8 mouse cellular contexts compared by ENCODE assay signal in genomic region chr11:95521563-95521962, GRCm38 (mm10). TPM values are rescaled to one million over a fixed set of nuclear protein-coding genes. Genes with fewer than 3 reads are reported as not detected.
A peak's percentile ranks its signal among the peaks of the same experiment; 100 is the strongest.
DNase-seq lines count a peak whose midpoint lies in the region; ATAC-seq lines count a peak whose summit lies in the region.

No protein-coding gene starts in this region.

- H3K27ac ChIP-seq in forebrain, embryonic 16.5 days (ENCODE audit: low read length), result no peak overlapping the region
- H3K27ac ChIP-seq in neural tube, embryonic 14.5 days (ENCODE audit: low read depth, low read length), result no peak overlapping the region

- 1% methylated on average over 13 of the region's 13 CpGs for WGBS in forebrain, embryonic 16.5 days
- 1% methylated on average over 13 of the region's 13 CpGs for WGBS in neural tube, embryonic 14.5 days

- H3K36me3 ChIP-seq in forebrain, embryonic 16.5 days (ENCODE audit: control insufficient read depth, insufficient read depth), result no peaks in the 10 kb centered on the region
- no peaks in the 10 kb centered on the region for H3K36me3 ChIP-seq in neural tube, embryonic 14.5 days (ENCODE audit: control insufficient read depth, insufficient read depth, low read length)

- peak overlapping the region; percentile 27 for H3K4me3 ChIP-seq in forebrain, embryonic 16.5 days (replicated peaks; ENCODE audit: low read length)
- H3K4me3 ChIP-seq in neural tube, embryonic 14.5 days (ENCODE audit: low read depth, low read length), result no peak overlapping the region

- peak; percentile 32; the same call in 1 of the 2 replicates for ATAC-seq in forebrain, embryonic 16.5 days
- ATAC-seq in neural tube, embryonic 14.5 days (ENCODE audit: low read depth), result peak; percentile 59

- H3K4me2 ChIP-seq in forebrain, embryonic 16.5 days (ENCODE audit: low read length), result peak overlapping the region; percentile 48
- peak overlapping the region; percentile 37; the same call in 1 of the 2 replicates for H3K4me2 ChIP-seq in neural tube, embryonic 14.5 days (ENCODE audit: low read depth, low read length)

- H3K9ac ChIP-seq in forebrain, embryonic 16.5 days (replicated peaks; ENCODE audit: low read depth, low read length), result peak overlapping the region; percentile 41
- no peak overlapping the region for H3K9ac ChIP-seq in neural tube, embryonic 14.5 days (replicated peaks; ENCODE audit: low read depth, low read length)

- DNase-seq in ES-CJ7 (ENCODE audit: low read depth, low spot score), result peak; percentile 86
- peak; percentile 87 for DNase-seq in cerebellum, adult 11-12 months
- DNase-seq in heart, postnatal 4 days, result peak; percentile 83
- peak; percentile 64 to 85 for DNase-seq in layer of hippocampus, adult 18-20 months (ENCODE audit: low spot score in 2 of 2)
- peak; percentile 76 to 81 for DNase-seq in lung, adult 18-20 months
- DNase-seq in testis, postnatal 14 days (ENCODE audit: low spot score), result peak; percentile 70

- no peaks in the 10 kb centered on the region for H3K9me3 ChIP-seq in forebrain, embryonic 16.5 days (ENCODE audit: control insufficient read depth, low read length)
- no peaks in the 10 kb centered on the region for H3K9me3 ChIP-seq in neural tube, embryonic 14.5 days (ENCODE audit: control insufficient read depth, low read length)

- peaks cover 20% of the 10 kb centered on the region for H3K4me1 ChIP-seq in forebrain, embryonic 16.5 days (replicated peaks; ENCODE audit: control insufficient read depth, insufficient read depth, low read length)
- H3K4me1 ChIP-seq in neural tube, embryonic 14.5 days (ENCODE audit: control insufficient read depth, insufficient read depth, low read length), result no peaks in the 10 kb centered on the region

- no peaks in the 10 kb centered on the region for H3K27me3 ChIP-seq in forebrain, embryonic 16.5 days (replicated peaks; ENCODE audit: control insufficient read depth, insufficient read depth, low read length)
- H3K27me3 ChIP-seq in neural tube, embryonic 14.5 days (ENCODE audit: control insufficient read depth, insufficient read depth, low read length), result no peaks in the 10 kb centered on the region

RNA-seq across cellular contexts. Expression of gene Nxph3, which starts 7.2 kb away (rescaled TPM):
- 7.5 and 7.6 TPM in 2 replicates for polyA plus RNA-seq in forebrain, embryonic 16.5 days (2015; fragmentation: Nextera tagmentation; extraction: Ambion mirVana)
- 1 to 10 TPM; 1.0 to 1.1 TPM for total RNA-seq in heart, postnatal 4 days (2021)
- 10 to 100 TPM; 16.5 to 26.3 TPM for total RNA-seq in layer of hippocampus, adult 18-20 months (2021)
- 0.57 and 1.4 TPM in 2 replicates for polyA plus RNA-seq in neural tube, embryonic 14.5 days (2014; fragmentation: Nextera tagmentation; extraction: Ambion mirVana)

Comparison
In these comparisons a context has a peak if more than half of its experiments do, and no peak if none do; other contexts are left out.
1. RNA of gene Nxph3, which starts 7.2 kb away (total RNA-seq): 16.5 to 26.3 TPM in layer of hippocampus, adult 18-20 months; 1.0 to 1.1 TPM in heart, postnatal 4 days; every median in the first group is over 4 times any median in the second.
2. Peak in every context shown above with its lines, with median percentiles within 50 percentile points of each other: DNase-seq.